Mouse (Mus musculus) kidney, embryonic 14.5 days (tissue): ENCODE results near the gene Nxph1. TPM values are rescaled to one million over a fixed set of nuclear protein-coding genes. Genes with fewer than 3 reads are reported as not detected.

Source experiments
- polyA plus RNA-seq: library from polyadenylated mRNA; unstranded; fragments of >200 nt; fragmentation: Nextera tagmentation; extraction: Ambion mirVana; gene quantifications from 2 replicates; pipeline ENCODE4 v1.2.1, GENCODE M21; 2014

Nxph1 gene
- polyA plus RNA-seq, 1 experiment from 2014 or later: 0.11 TPM

Other genes with a start within 250 kb of the Nxph1 start
- 26.8 and 30.0 TPM in 2 replicates for gene Ica1, start 169.9 kb upstream of the Nxph1 start, polyA plus RNA-seq